9 mouse cellular contexts compared by ENCODE assay signal in the genomic region with DNA sequence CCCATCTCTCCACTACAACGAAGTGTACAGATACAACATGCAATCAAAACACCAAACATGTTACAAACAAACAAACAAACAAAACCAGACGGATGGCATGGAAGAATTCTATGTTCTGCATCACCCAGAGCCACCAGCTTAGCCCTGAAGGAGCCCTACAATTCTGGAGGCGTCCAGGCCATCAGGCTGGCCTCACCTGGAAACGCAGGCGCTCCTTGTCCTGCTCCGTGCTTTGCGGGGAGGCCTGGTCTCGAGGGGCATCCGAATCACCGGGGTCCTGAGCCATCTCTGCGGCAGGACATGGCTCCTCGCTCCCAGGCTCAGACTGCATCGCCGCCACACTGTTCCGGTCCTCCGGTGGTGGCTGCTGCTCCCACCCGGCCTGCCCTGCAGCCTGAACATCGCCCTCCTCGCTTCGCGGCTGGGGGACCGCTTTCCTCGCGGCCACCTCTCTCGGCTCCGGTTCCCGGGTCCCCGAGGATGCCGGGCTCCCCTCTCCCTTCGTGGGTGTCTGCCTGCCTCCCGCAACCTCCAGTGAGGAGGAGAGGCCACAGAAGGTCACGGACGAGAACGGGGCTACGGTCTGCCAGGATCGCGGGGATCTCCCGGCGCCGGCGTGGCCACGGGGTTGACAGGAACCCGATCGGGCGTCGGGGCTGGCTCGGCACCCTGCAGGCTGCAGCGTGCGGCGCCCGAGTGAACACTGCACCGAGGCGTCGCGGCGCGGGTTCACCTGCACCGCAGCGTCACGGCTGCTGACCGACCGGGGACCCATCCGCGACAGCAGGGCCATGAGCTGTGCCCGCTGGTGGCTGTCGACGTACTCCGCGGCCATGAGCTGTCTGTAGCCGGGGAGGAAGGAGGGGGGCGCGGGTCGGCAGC. TPM values are rescaled to one million over a fixed set of nuclear protein-coding genes. Genes with fewer than 3 reads are reported as not detected.
A peak's percentile ranks its signal among the peaks of the same experiment; 100 is the strongest.
DNase-seq lines count a peak whose midpoint lies in the region; ATAC-seq and TF ChIP-seq lines count a peak whose summit lies in the region.
"Not testable (repeated sequence)": the region's sequence is repeated elsewhere in the genome, so short reads cannot be mapped to it uniquely, and the experiment has no call there.
"Had no signal": no experiment of that assay in that cellular context is flagged by ENCODE, and none has a peak within 500 bp of the region (broad histone marks: within the 10 kb centered on the region; RNA-seq: fewer than 3 reads in every experiment).

No protein-coding gene starts in this region.

- H3K9ac ChIP-seq in ES-Bruce4 (ENCODE audit: low read depth, poor library complexity, severe bottlenecking): peak overlapping the region; percentile 20
- peak overlapping the region; percentile 42 for H3K9ac ChIP-seq in forebrain, embryonic 15.5 days (replicated peaks)
- H3K9ac ChIP-seq in hindbrain, embryonic 14.5 days: peak overlapping the region; percentile 35
- H3K9ac ChIP-seq in neural tube, embryonic 15.5 days (replicated peaks): peak overlapping the region; percentile 40

- H3K4me2 ChIP-seq in forebrain, embryonic 15.5 days (replicated peaks): peak overlapping the region; percentile 79
- H3K4me2 ChIP-seq in hindbrain, embryonic 14.5 days (replicated peaks): peak overlapping the region; percentile 54
- peak overlapping the region; percentile 68 for H3K4me2 ChIP-seq in neural tube, embryonic 15.5 days

- not testable (repeated sequence) for TF ChIP-seq POLR2A in ES-Bruce4 (IDR thresholded peaks at IDR 0.05; ENCODE audit: insufficient read depth, low read length)

- 5% methylated on average over 53 of the region's 73 CpGs for WGBS in forebrain, embryonic 15.5 days
- 3% methylated on average over 55 of the region's 73 CpGs for WGBS in hindbrain, embryonic 14.5 days
- WGBS in neural tube, embryonic 15.5 days: 4% methylated on average over 49 of the region's 73 CpGs

- peak; percentile 78 for ATAC-seq in forebrain, embryonic 15.5 days (replicated peaks)
- ATAC-seq in hindbrain, embryonic 14.5 days (ENCODE audit: low FRiP score): peak; percentile 70
- ATAC-seq in megakaryocyte, adult 5-6 weeks (ENCODE audit: poor library complexity, severe bottlenecking): peak; percentile 51
- ATAC-seq in neural tube, embryonic 15.5 days (ENCODE audit: low FRiP score): peak; percentile 83

- not testable (repeated sequence) for H3K27ac ChIP-seq in ES-Bruce4 (ENCODE audit: insufficient read depth, low read length); forebrain, embryonic 15.5 days (replicated peaks); hindbrain, embryonic 14.5 days; neural tube, embryonic 15.5 days (replicated peaks)

- intact Hi-C loops in left cerebral cortex, postnatal 4 days (cut with DNase I): not testable (repeated sequence)

- not testable (repeated sequence) for TF ChIP-seq EP300 in ES-Bruce4 (IDR thresholded peaks at IDR 0.05; ENCODE audit: insufficient read depth, low read depth, low read length)

- TF ChIP-seq CTCF in ES-Bruce4 (IDR thresholded peaks at IDR 0.05; ENCODE audit: low read depth, low read length): not testable (repeated sequence)

- H3K4me3 ChIP-seq in ES-Bruce4 (ENCODE audit: low read depth, low read length): peak overlapping the region; percentile 47
- peak overlapping the region; percentile 45 for H3K4me3 ChIP-seq in forebrain, embryonic 15.5 days
- H3K4me3 ChIP-seq in hindbrain, embryonic 14.5 days (replicated peaks; ENCODE audit: low read length): peak overlapping the region; percentile 30
- peak overlapping the region; percentile 41 for H3K4me3 ChIP-seq in neural tube, embryonic 15.5 days (replicated peaks)

- not testable (repeated sequence) for H3K4me1 ChIP-seq in ES-Bruce4 (ENCODE audit: control insufficient read depth, insufficient read depth, low read length); forebrain, embryonic 15.5 days; hindbrain, embryonic 14.5 days (replicated peaks; ENCODE audit: control insufficient read depth, insufficient read depth, low read length); neural tube, embryonic 15.5 days

- not testable (repeated sequence) for H3K27me3 ChIP-seq in ES-Bruce4 (ENCODE audit: control insufficient read depth, insufficient read depth, low read length, poor library complexity, severe bottlenecking); forebrain, embryonic 15.5 days; hindbrain, embryonic 14.5 days (ENCODE audit: control insufficient read depth, insufficient read depth, low read length); neural tube, embryonic 15.5 days (replicated peaks)

- H3K36me3 ChIP-seq in ES-Bruce4 (ENCODE audit: control insufficient read depth, insufficient read depth, low read length, poor library complexity, severe bottlenecking); forebrain, embryonic 15.5 days; hindbrain, embryonic 14.5 days (replicated peaks; ENCODE audit: control insufficient read depth, insufficient read depth); neural tube, embryonic 15.5 days: not testable (repeated sequence)

- H3K9me3 ChIP-seq in ES-Bruce4 (replicated peaks; ENCODE audit: control insufficient read depth, insufficient read depth, low read length, poor library complexity, severe bottlenecking); forebrain, embryonic 15.5 days; hindbrain, embryonic 14.5 days (ENCODE audit: control insufficient read depth, low read length); neural tube, embryonic 15.5 days (replicated peaks): not testable (repeated sequence)

- peak; percentile 15 to 18 for DNase-seq in cerebellum, postnatal 25 days
- not testable (repeated sequence) for DNase-seq in hindbrain, embryonic 14.5 days (ENCODE audit: low spot score)
- peak; percentile 6 for DNase-seq in left cerebral cortex, postnatal 4 days
- DNase-seq in thymus, postnatal 25 days: peak; percentile 20

RNA-seq across cellular contexts. Expression of gene Zar1, which starts 0.7 kb away (rescaled TPM):
- polyA plus RNA-seq in ES-Bruce4 (2011; ENCODE audit: insufficient read depth, insufficient read length, low read depth, missing spikeins): not detected in 2 replicates
- 1.2 and 1.6 TPM in 2 replicates for polyA plus RNA-seq in forebrain, embryonic 15.5 days (2015; fragmentation: Nextera tagmentation; extraction: Ambion mirVana)
- 4.8 and 5.5 TPM in 2 replicates for polyA plus RNA-seq in hindbrain, embryonic 14.5 days (2014; fragmentation: Nextera tagmentation; extraction: Ambion mirVana)
- 1 to 10 TPM in 1 of 2 experiments, under 1 TPM in 1; 0.99 to 1.1 TPM for total RNA-seq in left cerebral cortex, postnatal 4 days (2021)
- total RNA-seq in megakaryocyte, adult 5-6 weeks (2015): not detected in 2 replicates
- not detected in 2 replicates for total RNA-seq in megakaryocyte, adult 5-6 weeks (2017)
- 5.4 and 6.6 TPM in 2 replicates for polyA plus RNA-seq in neural tube, embryonic 15.5 days (2015; fragmentation: Nextera tagmentation; extraction: Ambion mirVana)
- total RNA-seq: heart, adult 2 months had no signal
- polyA plus RNA-seq: heart, adult 2 months had no signal

RNA-seq across cellular contexts. Expression of gene Gm5868, which starts 7.0 kb away (rescaled TPM):
- 0.58 TPM in 1 of 2 replicates, not detected in the other for polyA plus RNA-seq in ES-Bruce4 (2011; ENCODE audit: insufficient read depth, insufficient read length, low read depth, missing spikeins)
- polyA plus RNA-seq in forebrain, embryonic 15.5 days (2015; fragmentation: Nextera tagmentation; extraction: Ambion mirVana): 2.3 and 2.5 TPM in 2 replicates
- polyA plus RNA-seq in hindbrain, embryonic 14.5 days (2014; fragmentation: Nextera tagmentation; extraction: Ambion mirVana): 8.1 and 9.3 TPM in 2 replicates
- total RNA-seq in left cerebral cortex, postnatal 4 days (2021): 1 to 10 TPM; 2.3 to 2.7 TPM
- total RNA-seq in megakaryocyte, adult 5-6 weeks (2015): not detected in 2 replicates
- not detected in 2 replicates for total RNA-seq in megakaryocyte, adult 5-6 weeks (2017)
- polyA plus RNA-seq in neural tube, embryonic 15.5 days (2015; fragmentation: Nextera tagmentation; extraction: Ambion mirVana): 6.9 and 8.5 TPM in 2 replicates
- total RNA-seq: heart, adult 2 months had no signal
- polyA plus RNA-seq: heart, adult 2 months had no signal

RNA-seq across cellular contexts. Expression of gene Nfxl1, which starts 20.8 kb away (rescaled TPM):
- 43.5 and 57.4 TPM in 2 replicates for polyA plus RNA-seq in ES-Bruce4 (2011; ENCODE audit: insufficient read depth, insufficient read length, low read depth, missing spikeins)
- 14.4 TPM in 2 replicates for polyA plus RNA-seq in forebrain, embryonic 15.5 days (2015; fragmentation: Nextera tagmentation; extraction: Ambion mirVana)
- 18.1 and 19.0 TPM in 2 replicates for polyA plus RNA-seq in hindbrain, embryonic 14.5 days (2014; fragmentation: Nextera tagmentation; extraction: Ambion mirVana)
- total RNA-seq in left cerebral cortex, postnatal 4 days (2021): 10 to 100 TPM; 19.1 to 25.5 TPM
- 18.5 and 24.1 TPM in 2 replicates for total RNA-seq in megakaryocyte, adult 5-6 weeks (2015)
- total RNA-seq in megakaryocyte, adult 5-6 weeks (2017): 12.8 and 17.7 TPM in 2 replicates
- 10.7 and 12.5 TPM in 2 replicates for polyA plus RNA-seq in neural tube, embryonic 15.5 days (2015; fragmentation: Nextera tagmentation; extraction: Ambion mirVana)
